Mouse (Mus musculus) MEL (cell line): ENCODE data around the gene Ggt7. TPM values are rescaled to one million over a fixed set of nuclear protein-coding genes. Genes with fewer than 3 reads are reported as not detected.

Source experiments
- DNase-seq: peaks from one replicate; pipeline ENCODE4 v3.0.0; 2011; ENCODE audit warnings: low read depth, low spot score
- H3K27ac ChIP-seq: 2 replicates; pipeline ENCODE4 v1.5.1; 2012; ENCODE audit warnings: low read depth, mild to moderate bottlenecking, control low read depth, low read length, moderate library complexity; ENCODE audit not compliant: control insufficient read depth
- H3K27me3 ChIP-seq, 2 experiments: fragments of 150-350 bp in 1 of 2; sonication (generic) in 1 of 2; 2 replicates each; pipeline ENCODE4 v1.6.1; 2012; ENCODE audit warnings: low read length in 2 of 2, mild to moderate bottlenecking in 2 of 2, improper control_type of control experiment in 1 of 2, moderate library complexity in 1 of 2; ENCODE audit not compliant: insufficient read depth in 2 of 2, control insufficient read depth in 1 of 2
- H3K36me3 ChIP-seq, 2 experiments: 2 replicates each; pipeline ENCODE4 v1.6.1; 2012 to 2014; ENCODE audit warnings: low read length in 2 of 2, improper control_type of control experiment in 1 of 2, inconsistent platforms in 1 of 2, mild to moderate bottlenecking in 1 of 2; ENCODE audit not compliant: insufficient read depth in 2 of 2, control insufficient read depth in 1 of 2
- H3K4me1 ChIP-seq, 2 experiments: fragments of 150-350 bp in 1 of 2; sonication (generic) in 1 of 2; 2 replicates each; pipeline ENCODE4 v1.6.1; 2012; ENCODE audit warnings: low read length in 2 of 2, improper control_type of control experiment in 1 of 2, mild to moderate bottlenecking in 1 of 2; ENCODE audit not compliant: insufficient read depth in 2 of 2, control insufficient read depth in 1 of 2
- H3K4me3 ChIP-seq, 2 experiments: fragments of 150-350 bp in 1 of 2; sonication (generic) in 1 of 2; 2 replicates each; pipeline ENCODE4 v1.5.1; 2012; ENCODE audit warnings: low read depth in 2 of 2, low read length in 2 of 2, mild to moderate bottlenecking in 2 of 2, moderate library complexity in 2 of 2, control low read depth in 1 of 2, improper control_type of control experiment in 1 of 2; ENCODE audit not compliant: control insufficient read depth in 1 of 2, insufficient read depth in 1 of 2
- H3K79me2 ChIP-seq: 2 replicates; pipeline ENCODE4 v1.6.1; 2012; ENCODE audit warnings: mild to moderate bottlenecking, low read length, moderate library complexity; ENCODE audit not compliant: control insufficient read depth, poor library complexity, insufficient read depth
- H3K9ac ChIP-seq: 2 replicates; pipeline ENCODE4 v1.6.1; 2012; ENCODE audit warnings: low read depth, mild to moderate bottlenecking, control low read depth, low read length, moderate library complexity; ENCODE audit not compliant: control insufficient read depth, poor library complexity, severe bottlenecking
- H3K9me3 ChIP-seq: fragments of 150-350 bp; sonication (generic); replicated peaks from 2 replicates; pipeline ENCODE4 v1.6.1; 2012; ENCODE audit warnings: mild to moderate bottlenecking, low read length, improper control_type of control experiment, moderate library complexity; ENCODE audit not compliant: insufficient read depth
- BHLHE40 ChIP-seq: IDR thresholded peaks from 2 replicates; pipeline ENCODE4 v1.6.1; 2012; ENCODE audit warnings: low read depth, mild to moderate bottlenecking, inconsistent platforms, low read length, improper control_type of control experiment, borderline replicate concordance
- CHD1 ChIP-seq: IDR thresholded peaks from 2 replicates; pipeline ENCODE4 v1.6.1; 2012; ENCODE audit warnings: low read depth, mild to moderate bottlenecking, inconsistent platforms, low read length, improper control_type of control experiment
- CHD2 ChIP-seq: IDR thresholded peaks from 2 replicates; pipeline ENCODE4 v1.6.1; 2011; ENCODE audit warnings: low read length, improper control_type of control experiment
- CTCF ChIP-seq, 3 experiments: IDR thresholded peaks in 2 of 3; conservative IDR thresholded peaks in 1 of 3; 2 replicates each; pipeline ENCODE4 v1.5.1; 2011 to 2012; ENCODE audit warnings: low read length in 3 of 3, low read depth in 2 of 3, mild to moderate bottlenecking in 2 of 3, improper control_type of control experiment in 1 of 3, inconsistent platforms in 1 of 3, mixed read lengths in 1 of 3, moderate library complexity in 1 of 3; ENCODE audit not compliant: control insufficient read depth in 1 of 3, insufficient read depth in 1 of 3, poor library complexity in 1 of 3, severe bottlenecking in 1 of 3
- ELF1 ChIP-seq: IDR thresholded peaks from 2 replicates; pipeline ENCODE4 v1.6.1; 2014; ENCODE audit warnings: low read depth, mild to moderate bottlenecking, inconsistent platforms, low read length, improper control_type of control experiment, moderate library complexity
- EP300 ChIP-seq, 2 experiments: IDR thresholded peaks; 2 replicates each; pipeline ENCODE4 v1.6.1; 2011; ENCODE audit warnings: improper control_type of control experiment in 2 of 2, low read length in 2 of 2, low read depth in 1 of 2, mild to moderate bottlenecking in 1 of 2
- GABPA ChIP-seq: IDR thresholded peaks from 2 replicates; pipeline ENCODE4 v1.6.1; 2012; ENCODE audit warnings: low read depth, mild to moderate bottlenecking, inconsistent platforms, low read length, improper control_type of control experiment, moderate library complexity
- GATA1 ChIP-seq: IDR thresholded peaks from 2 replicates; pipeline ENCODE4 v1.6.1; 2011; ENCODE audit warnings: low read depth, low read length, improper control_type of control experiment
- JUND ChIP-seq: IDR thresholded peaks from 2 replicates; pipeline ENCODE4 v1.6.1; 2011; ENCODE audit warnings: low read depth, mild to moderate bottlenecking, improper control_type of control experiment, low read length
- MAX ChIP-seq: IDR thresholded peaks from 2 replicates; pipeline ENCODE4 v1.6.1; 2011; ENCODE audit warnings: low read length, improper control_type of control experiment
- MAZ ChIP-seq: IDR thresholded peaks from 2 replicates; pipeline ENCODE4 v1.6.1; 2012; ENCODE audit warnings: low read depth, mild to moderate bottlenecking, inconsistent platforms, low read length, improper control_type of control experiment
- MXI1 ChIP-seq: IDR thresholded peaks from 2 replicates; pipeline ENCODE4 v1.6.1; 2011; ENCODE audit warnings: mild to moderate bottlenecking, low read depth, low read length, improper control_type of control experiment
- MYB ChIP-seq: IDR thresholded peaks from 2 replicates; pipeline ENCODE4 v1.6.1; 2011; ENCODE audit warnings: mild to moderate bottlenecking, low read depth, low read length, improper control_type of control experiment
- NELFE ChIP-seq: IDR thresholded peaks from 2 replicates; pipeline ENCODE4 v1.6.1; 2011; ENCODE audit warnings: low read depth, low read length, improper control_type of control experiment
- POLR2A ChIP-seq, 2 experiments: IDR thresholded peaks; 2 replicates each; pipeline ENCODE4 v1.6.1; 2011 to 2012; ENCODE audit warnings: low read length in 2 of 2, mild to moderate bottlenecking in 2 of 2, control low read depth in 1 of 2, improper control_type of control experiment in 1 of 2, low read depth in 1 of 2, moderate library complexity in 1 of 2; ENCODE audit not compliant: control insufficient read depth in 1 of 2, insufficient read depth in 1 of 2, poor library complexity in 1 of 2
- POLR2AphosphoS2 ChIP-seq: IDR thresholded peaks from 2 replicates; pipeline ENCODE4 v1.6.1; 2011; ENCODE audit warnings: low read length, improper control_type of control experiment
- POLR2AphosphoS5 ChIP-seq: IDR thresholded peaks from 2 replicates; pipeline ENCODE4 v1.6.1; 2012; ENCODE audit warnings: low read depth, borderline replicate concordance, mild to moderate bottlenecking, inconsistent platforms, low read length, moderate library complexity, mixed read lengths
- RAD21 ChIP-seq: IDR thresholded peaks from 2 replicates; pipeline ENCODE4 v1.6.1; 2011; ENCODE audit warnings: mild to moderate bottlenecking, low read depth, low read length, improper control_type of control experiment
- RCOR1 ChIP-seq: IDR thresholded peaks from 2 replicates; pipeline ENCODE4 v1.6.1; 2012; ENCODE audit warnings: low read depth, mild to moderate bottlenecking, inconsistent platforms, low read length, improper control_type of control experiment
- SIN3A ChIP-seq: IDR thresholded peaks from 2 replicates; pipeline ENCODE4 v1.6.1; 2012; ENCODE audit warnings: low read length, improper control_type of control experiment, inconsistent platforms
- SMC3 ChIP-seq: IDR thresholded peaks from 2 replicates; pipeline ENCODE4 v1.6.1; 2011; ENCODE audit warnings: low read depth, low read length, improper control_type of control experiment
- TAL1 ChIP-seq: IDR thresholded peaks from 2 replicates; pipeline ENCODE4 v1.6.1; 2012; ENCODE audit warnings: mild to moderate bottlenecking, inconsistent platforms, low read length, moderate library complexity, mixed read lengths
- UBTF ChIP-seq: IDR thresholded peaks from 2 replicates; pipeline ENCODE4 v1.6.1; 2012; ENCODE audit warnings: low read depth, mild to moderate bottlenecking, inconsistent platforms, low read length, improper control_type of control experiment, moderate library complexity, borderline replicate concordance; ENCODE audit not compliant: insufficient read depth
- USF1 ChIP-seq: IDR thresholded peaks from 2 replicates; pipeline ENCODE4 v1.6.1; 2014; ENCODE audit warnings: low read depth, mild to moderate bottlenecking, inconsistent platforms, low read length, improper control_type of control experiment, moderate library complexity
- USF2 ChIP-seq, 2 experiments: IDR thresholded peaks; 2 replicates each; pipeline ENCODE4 v1.6.1; 2011 to 2012; ENCODE audit warnings: improper control_type of control experiment in 2 of 2, low read length in 2 of 2, borderline replicate concordance in 1 of 2, inconsistent platforms in 1 of 2, low read depth in 1 of 2, mild to moderate bottlenecking in 1 of 2; ENCODE audit not compliant: insufficient read depth in 1 of 2
- ZC3H11A ChIP-seq: IDR thresholded peaks from 2 replicates; pipeline ENCODE4 v1.6.1; 2012; ENCODE audit warnings: low read depth, mild to moderate bottlenecking, inconsistent platforms, low read length, improper control_type of control experiment
- ZKSCAN1 ChIP-seq: IDR thresholded peaks from 2 replicates; pipeline ENCODE4 v1.6.1; 2012; ENCODE audit warnings: low read depth, mild to moderate bottlenecking, inconsistent platforms, low read length, improper control_type of control experiment, moderate library complexity
- ZMIZ1 ChIP-seq: IDR thresholded peaks from 2 replicates; pipeline ENCODE4 v1.6.1; 2012; ENCODE audit warnings: low read depth, mild to moderate bottlenecking, inconsistent platforms, low read length, improper control_type of control experiment, moderate library complexity
- ZNF384 ChIP-seq: IDR thresholded peaks from 2 replicates; pipeline ENCODE4 v1.6.1; 2012; ENCODE audit warnings: low read depth, mild to moderate bottlenecking, inconsistent platforms, low read length, improper control_type of control experiment
- polyA plus RNA-seq, 2 experiments: library from polyadenylated mRNA; stranded (reverse) in 1 of 2; unstranded in 1 of 2; fragments of >175 nt in 1 of 2; fragments of >200 nt in 1 of 2; gene quantifications; 2 replicates each; pipeline versions ENCODE4 v1.2.1 to v1.2.4; 2012; ENCODE audit warnings: low replicate concordance in 2 of 2, low read depth in 1 of 2; ENCODE audit not compliant: insufficient read length in 2 of 2, insufficient read depth in 1 of 2, missing spikeins in 1 of 2
- total RNA-seq: library from RNA; depleted of rRNA; stranded (reverse); fragments of 300-350 nt; gene quantifications from 2 replicates; pipeline ENCODE4 v1.2.3, GENCODE M21; 2012

Ggt7 gene
- total and polyA plus RNA-seq, 3 experiments: 1.8 to 2.1 TPM; not detected in 1

- TF ChIP-seq ZMIZ1: no peak
- peak; percentile 78 for TF ChIP-seq GATA1
- peak; percentile 75 for TF ChIP-seq RCOR1
- peak; percentile 80 to 87 for TF ChIP-seq EP300 (IDR thresholded peaks at IDR 0.05; ENCODE audit: low read depth in 1 of 2, low read length in 2 of 2)
Observed at GRCm38 (mm10) chr2:155523706-155524105, 5.7 kb upstream of the Ggt7 start (continued).

- H3K9ac ChIP-seq: peak overlapping the region; percentile 72
- H3K27ac ChIP-seq: no peak overlapping the region
- peaks cover 6 to 7% of the 10 kb centered on the region in 2 experiments for H3K4me1 ChIP-seq
- peak overlapping the region; percentile 65 to 96 for H3K4me3 ChIP-seq
- peaks cover 0 to 11% of the 10 kb centered on the region in 2 experiments; a peak in 2 of 4 replicates for H3K36me3 ChIP-seq
- H3K79me2 ChIP-seq: peaks cover 2% of the 10 kb centered on the region; the same call in 1 of the 2 replicates
- TF ChIP-seq CHD1 (0 out of 2 replicates have a peak, but pooled peaks have one; percentile 35), SIN3A (peak; percentile 16; the same call in 1 of the 2 replicates), MAZ (no peak)
- no peaks in the 10 kb centered on the region for H3K9me3 ChIP-seq
- peak; percentile 71 for DNase-seq
- H3K27me3 ChIP-seq: no peaks in the 10 kb centered on the region
Observed at GRCm38 (mm10) chr2:155518531-155519270, 664 bp upstream of the Ggt7 start.

DNA sequence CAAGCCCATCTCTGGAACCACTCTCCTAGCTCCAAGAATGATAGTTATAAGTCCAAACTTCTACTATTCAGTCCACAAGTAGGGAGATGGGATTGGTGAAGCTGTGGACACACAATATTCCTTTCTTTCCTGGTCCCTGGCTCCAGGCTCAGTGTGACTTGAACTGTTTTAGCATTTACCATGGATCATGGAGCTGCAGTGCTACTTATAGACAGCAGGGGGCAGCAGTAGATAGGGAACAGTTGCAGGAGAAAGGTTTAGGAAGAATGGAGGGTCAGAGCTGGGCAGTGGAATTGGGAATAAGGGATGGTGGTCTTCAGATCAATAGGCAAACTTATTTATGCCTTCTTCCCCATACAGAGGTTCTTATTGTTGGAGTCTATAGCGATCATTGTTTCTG lies 2.1 kb downstream of the Ggt7 start:
- Histone ChIP-seq H3K4me1 (peaks cover 2 to 3% of the 10 kb centered on the region in 2 experiments; a peak in 3 of 4 replicates), H3K36me3 (peaks cover 0 to 2% of the 10 kb centered on the region in 2 experiments; a peak in 1 of 4 replicates), H3K27ac (no peak overlapping the region), H3K4me3 (no peak overlapping the region), H3K27me3 (no peaks in the 10 kb centered on the region), H3K79me2 (peaks cover 2% of the 10 kb centered on the region; the same call in 1 of the 2 replicates), H3K9me3 (no peaks in the 10 kb centered on the region), H3K9ac (no peak overlapping the region)
- peak; percentile 66 for DNase-seq
- no peak for TF ChIP-seq USF2 (IDR thresholded peaks at IDR 0.05; ENCODE audit: borderline replicate concordance in 1 of 2, insufficient read depth in 1 of 2, low read depth in 1 of 2, low read length in 2 of 2)
- TF ChIP-seq RAD21: peak; percentile 100
- TF ChIP-seq ELF1: no peak
- TF ChIP-seq MYB: no peak
- peak; percentile 60; the same call in 1 of the 2 replicates for TF ChIP-seq SIN3A
- no peak for TF ChIP-seq ZKSCAN1
- TF ChIP-seq UBTF: no peak
- no peak for TF ChIP-seq POLR2AphosphoS5
- 0 out of 2 replicates have a peak, but pooled peaks have one; percentile 13 for TF ChIP-seq BHLHE40
- TF ChIP-seq MAX: no peak
- TF ChIP-seq ZNF384: no peak
- no peak for TF ChIP-seq CHD2
- TF ChIP-seq GABPA: no peak
- no peak for TF ChIP-seq POLR2AphosphoS2
- TF ChIP-seq TAL1: no peak
- 0 out of 2 replicates have a peak, but pooled peaks have one; percentile 25 for TF ChIP-seq MXI1
- no peak for TF ChIP-seq MAZ
- no peak for TF ChIP-seq ZMIZ1
- TF ChIP-seq JUND: no peak
- no peak for TF ChIP-seq USF1
- TF ChIP-seq CTCF (IDR thresholded peaks at IDR 0.05 in 2 of 3, conservative IDR thresholded peaks at IDR 0.05 in 1 of 3; ENCODE audit: control insufficient read depth in 1 of 3, insufficient read depth in 1 of 3, low read depth in 2 of 3, low read length in 3 of 3, poor library complexity in 1 of 3, severe bottlenecking in 1 of 3): peak; percentile 73 to 100 (median 97)
- peak; percentile 100 for TF ChIP-seq ZC3H11A
- TF ChIP-seq GATA1: no peak
- peak; percentile 100 for TF ChIP-seq SMC3
- TF ChIP-seq POLR2A (IDR thresholded peaks at IDR 0.05; ENCODE audit: control insufficient read depth in 1 of 2, insufficient read depth in 1 of 2, low read depth in 1 of 2, low read length in 2 of 2, poor library complexity in 1 of 2): no peak
- TF ChIP-seq NELFE: no peak
